8 mouse cellular contexts compared by ENCODE assay signal in the genomic region with DNA sequence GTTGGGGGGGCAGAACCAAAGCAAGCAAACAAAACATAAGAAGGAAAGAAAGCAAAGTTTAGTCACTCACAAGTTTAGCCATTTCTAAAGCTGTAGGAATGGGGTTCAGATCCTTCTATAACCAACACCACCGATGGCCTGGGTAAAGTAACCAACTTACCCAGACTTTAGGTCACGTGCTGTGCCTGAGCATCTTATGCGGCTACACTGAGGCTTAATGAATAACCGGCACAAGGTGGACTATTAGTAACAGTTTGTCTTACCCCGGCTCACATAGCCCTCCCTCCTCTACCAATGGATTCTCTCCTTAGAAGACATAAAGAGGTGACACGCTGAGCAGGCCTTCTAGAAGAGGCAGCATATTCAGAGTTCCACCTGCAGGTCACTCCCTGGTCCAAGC. TPM values are rescaled to one million over a fixed set of nuclear protein-coding genes. Genes with fewer than 3 reads are reported as not detected.
DNase-seq lines count a peak whose midpoint lies in the region; ATAC-seq and TF ChIP-seq lines count a peak whose summit lies in the region.

No protein-coding gene starts in this region.

- H3K27ac ChIP-seq in lung, embryonic 15.5 days = no peak overlapping the region; the same call in 1 of the 2 replicates
- H3K27ac ChIP-seq in hindbrain, embryonic 10.5 days = peak overlapping the region; percentile 98
- H3K27ac ChIP-seq in olfactory bulb, adult 2 months (ENCODE audit: insufficient read depth, low read depth, low read length) = peak overlapping the region; percentile 60

- no peak for ATAC-seq in lung, embryonic 15.5 days (ENCODE audit: borderline replicate concordance, extremely low read depth, low FRiP score, low TSS enrichment)
- ATAC-seq in erythroid progenitor cell, adult 5-6 weeks (replicated peaks; ENCODE audit: low FRiP score, poor library complexity, severe bottlenecking) = no peak

- peaks cover 28% of the 10 kb centered on the region for H3K4me1 ChIP-seq in lung, embryonic 15.5 days
- H3K4me1 ChIP-seq in hindbrain, embryonic 10.5 days (replicated peaks) = peaks cover 35% of the 10 kb centered on the region
- H3K4me1 ChIP-seq in olfactory bulb, adult 2 months (ENCODE audit: control insufficient read depth, insufficient read depth, low read length) = peaks cover 14% of the 10 kb centered on the region

- no peaks in the 10 kb centered on the region for H3K36me3 ChIP-seq in lung, embryonic 15.5 days
- peaks cover 10% of the 10 kb centered on the region; the same call in 1 of the 2 replicates for H3K36me3 ChIP-seq in hindbrain, embryonic 10.5 days

- H3K9me3 ChIP-seq in lung, embryonic 15.5 days = no peaks in the 10 kb centered on the region
- H3K9me3 ChIP-seq in hindbrain, embryonic 10.5 days = no peaks in the 10 kb centered on the region

- peak overlapping the region; percentile 99 for H3K4me3 ChIP-seq in lung, embryonic 15.5 days
- peak overlapping the region; percentile 100 for H3K4me3 ChIP-seq in hindbrain, embryonic 10.5 days
- H3K4me3 ChIP-seq in olfactory bulb, adult 2 months (ENCODE audit: insufficient read depth, low read depth, low read length) = peak overlapping the region; percentile 90

- TF ChIP-seq POLR2A in olfactory bulb, adult 2 months (IDR thresholded peaks at IDR 0.05; ENCODE audit: insufficient read depth, low read depth, low read length) = no peak

- H3K27me3 ChIP-seq in lung, embryonic 15.5 days = no peaks in the 10 kb centered on the region
- no peaks in the 10 kb centered on the region for H3K27me3 ChIP-seq in hindbrain, embryonic 10.5 days (ENCODE audit: insufficient read depth, poor library complexity, severe bottlenecking)

- 33% methylated on average over 6 of the region's 6 CpGs for WGBS in lung, embryonic 15.5 days
- 41% methylated on average over 6 of the region's 6 CpGs for WGBS in hindbrain, embryonic 10.5 days
- 13% methylated on average over 6 of the region's 6 CpGs for WGBS in olfactory bulb, adult 2 months

- no peak for TF ChIP-seq CTCF in olfactory bulb, adult 2 months (IDR thresholded peaks at IDR 0.05; ENCODE audit: insufficient read depth, low read depth, low read length)

- no peak for DNase-seq in lung, postnatal 25 days (ENCODE audit: low spot score)
- no peak for DNase-seq in hindbrain, embryonic 10.5 days (ENCODE audit: low spot score)
- peak; percentile 27 to 56 for DNase-seq in kidney, postnatal 4 days
- no peak for DNase-seq in adrenal gland, adult (ENCODE audit: inconsistent age in 2 of 2, low spot score in 1 of 2)
- DNase-seq in frontal cortex, postnatal 10 days (ENCODE audit: low spot score in 2 of 2) = no peak

- H3K4me2 ChIP-seq in lung, embryonic 15.5 days = peak overlapping the region; percentile 71

- peak overlapping the region; percentile 10 for H3K9ac ChIP-seq in lung, embryonic 15.5 days

RNA-seq across cellular contexts. Expression of a gene that starts 1.0 kb away (rescaled TPM):
- 34.0 and 34.8 TPM in 2 replicates for polyA plus RNA-seq in lung, embryonic 15.5 days (2015; fragmentation: Nextera tagmentation; extraction: Ambion mirVana)
- polyA plus RNA-seq in hindbrain, embryonic 10.5 days (2016; fragmentation: Nextera tagmentation; extraction: Ambion mirVana) = 49.3 and 52.7 TPM in 2 replicates
- polyA plus RNA-seq in olfactory bulb, adult 2 months (2012; ENCODE audit: insufficient read depth, insufficient read length, low replicate concordance, missing spikeins) = 214 TPM in 1 of 2 replicates, not detected in the other
- total RNA-seq in erythroid progenitor cell, adult 5-6 weeks (2015; ENCODE audit: low replicate concordance) = 200 and 221 TPM in 2 replicates
- 177 and 202 TPM in 2 replicates for total RNA-seq in erythroid progenitor cell, adult 5-6 weeks (2017; ENCODE audit: low replicate concordance)

RNA-seq across cellular contexts. Expression of a gene that starts 35.5 kb away (rescaled TPM):
- polyA plus RNA-seq in lung, embryonic 15.5 days (2015; fragmentation: Nextera tagmentation; extraction: Ambion mirVana) = 471 and 493 TPM in 2 replicates
- polyA plus RNA-seq in hindbrain, embryonic 10.5 days (2016; fragmentation: Nextera tagmentation; extraction: Ambion mirVana) = 570 and 710 TPM in 2 replicates
- polyA plus RNA-seq in olfactory bulb, adult 2 months (2012; ENCODE audit: insufficient read depth, insufficient read length, low replicate concordance, missing spikeins) = 214 TPM in 1 of 2 replicates, not detected in the other
- 265 and 296 TPM in 2 replicates for total RNA-seq in erythroid progenitor cell, adult 5-6 weeks (2015; ENCODE audit: low replicate concordance)
- 240 and 253 TPM in 2 replicates for total RNA-seq in erythroid progenitor cell, adult 5-6 weeks (2017; ENCODE audit: low replicate concordance)

Comparison
In these comparisons a context has a peak if more than half of its experiments do, and no peak if none do; other contexts are left out.
1. DNase-seq: peak in kidney, postnatal 4 days (2 of 2); none in lung, postnatal 25 days (single experiment), hindbrain, embryonic 10.5 days (single experiment), adrenal gland, adult (0 of 2) and frontal cortex, postnatal 10 days (0 of 2).
2. Peak in every context shown above with its lines, with median percentiles within 50 percentile points of each other: H3K4me3 ChIP-seq.